Mouse (Mus musculus) effector memory CD4-positive, alpha-beta T cell, adult 5 months (primary cell): ENCODE results near the gene Klhdc1. TPM values are rescaled to one million over a fixed set of nuclear protein-coding genes. Genes with fewer than 3 reads are reported as not detected.

Experiments
- polyA plus RNA-seq: library from polyadenylated mRNA; unstranded; fragments of 100-300 nt; shearing (Covaris generic); gene quantifications from one replicate; pipeline ENCODE4 v1.2.1, GENCODE M21; 2017

The Klhdc1 gene
- polyA plus RNA-seq: 17.8 TPM

GRCm38 (mm10) chr12:69240876-69241275 is at the start of gene Klhdc1:
Gene Klhdc1 (plus strand): TSS chr12:69241176.

GRCm38 (mm10) chr12:69196444-69197377 is 44.3 kb upstream of the Klhdc1 start, which contains the start of gene Gm49383:
Gene Gm49383 (minus strand): TSS chr12:69197104.

GRCm38 (mm10) chr12:69198164-69198535 is 42.8 kb upstream of the Klhdc1 start, which contains the start of gene Dnaaf2:
Gene Dnaaf2 (minus strand): TSS chr12:69198429.

GRCm38 (mm10) chr12:69204052-69204833 is 36.7 kb upstream of the Klhdc1 start, which contains the start of gene Gm49384:
Gene Gm49384 (minus strand): TSS chr12:69204267.

GRCm38 (mm10) chr12:69227776-69228466 is 13.1 kb upstream of the Klhdc1 start, which contains the start of gene Pole2:
Gene Pole2 (minus strand): TSS chr12:69228195.

DNA sequence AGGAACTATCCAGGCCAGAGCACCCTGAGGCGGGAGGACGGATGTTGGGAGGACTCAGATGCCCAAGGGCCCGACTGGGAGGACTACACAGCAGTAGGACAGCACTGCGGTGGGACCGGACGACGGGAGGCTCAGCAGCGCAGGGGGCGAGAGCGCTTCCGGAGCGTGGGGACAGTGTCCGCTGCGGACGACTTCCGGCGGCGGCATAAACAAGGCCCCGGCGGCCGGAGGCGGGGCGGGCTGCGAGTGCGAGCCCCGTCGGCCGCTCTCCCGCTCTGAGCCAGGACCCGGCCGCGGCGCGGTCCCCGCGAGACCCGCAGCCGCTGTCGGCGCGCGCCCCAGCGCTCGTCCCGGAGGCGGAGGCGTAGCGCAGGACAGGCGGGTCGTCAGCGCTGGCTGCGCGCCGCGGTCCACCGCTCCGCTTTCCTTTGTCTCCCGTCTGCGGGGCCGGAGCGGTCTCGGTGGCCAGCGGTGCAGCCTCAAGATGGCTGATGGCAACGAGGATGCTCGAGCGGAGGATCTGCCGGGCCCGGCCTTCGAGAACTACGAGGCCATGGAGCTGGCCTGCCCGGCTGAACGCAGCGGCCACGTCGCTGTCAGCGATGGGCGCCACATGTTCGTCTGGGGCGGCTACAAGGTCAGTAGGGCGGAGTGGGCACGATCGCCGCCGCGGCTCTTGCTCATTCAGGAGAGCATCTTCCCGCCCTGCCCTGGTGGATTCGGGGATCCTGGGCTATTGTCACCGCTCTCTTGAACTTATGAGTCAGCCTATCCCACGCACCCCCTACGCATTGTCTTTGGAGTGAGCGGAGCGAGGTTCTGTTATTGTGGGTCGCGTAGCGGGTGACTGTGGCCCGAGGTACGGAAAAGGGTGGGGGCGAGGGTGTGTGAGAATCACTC is 55.8 kb downstream of the Klhdc1 start, which contains the start of gene Klhdc2:
TSS of gene Klhdc2 (plus strand) at position 171 of the 900 bp plus-strand sequence.

Other genes with a start within 250 kb of the Klhdc1 start
- gene Rps29, start 82.0 kb upstream of the Klhdc1 start, polyA plus RNA-seq: 2,126 TPM
- 0.25 TPM for gene Lrr1, start 72.4 kb upstream of the Klhdc1 start, polyA plus RNA-seq
- gene Rpl36al, start 57.1 kb upstream of the Klhdc1 start, polyA plus RNA-seq: 313 TPM
- gene Mgat2, start 57.0 kb upstream of the Klhdc1 start, polyA plus RNA-seq: 45.8 TPM
- gene Gm49383, start 44.1 kb upstream of the Klhdc1 start, polyA plus RNA-seq: 5.0 TPM
- 3.9 TPM for gene Dnaaf2, start 42.7 kb upstream of the Klhdc1 start, polyA plus RNA-seq
- 3.0 TPM for gene Gm49384, start 36.9 kb upstream of the Klhdc1 start, polyA plus RNA-seq
- 4.0 TPM for gene Pole2, start 13.0 kb upstream of the Klhdc1 start, polyA plus RNA-seq
- 25.7 TPM for gene Klhdc2, start 55.5 kb downstream of the Klhdc1 start, polyA plus RNA-seq
- 141 TPM for gene Nemf, start 116.0 kb downstream of the Klhdc1 start, polyA plus RNA-seq
- gene Arf6, start 131.0 kb downstream of the Klhdc1 start, polyA plus RNA-seq: 365 TPM
- gene Gm9887, start 131.3 kb downstream of the Klhdc1 start, polyA plus RNA-seq: 5.3 TPM